Mouse (Mus musculus): ENCODE results near the gene Mlana. TPM values are rescaled to one million over a fixed set of nuclear protein-coding genes. Genes with fewer than 3 reads are reported as not detected.

The Mlana gene
- polyA plus RNA-seq (2015; fragmentation: Nextera tagmentation; extraction: Ambion mirVana): not detected in 2 replicates

DNA sequence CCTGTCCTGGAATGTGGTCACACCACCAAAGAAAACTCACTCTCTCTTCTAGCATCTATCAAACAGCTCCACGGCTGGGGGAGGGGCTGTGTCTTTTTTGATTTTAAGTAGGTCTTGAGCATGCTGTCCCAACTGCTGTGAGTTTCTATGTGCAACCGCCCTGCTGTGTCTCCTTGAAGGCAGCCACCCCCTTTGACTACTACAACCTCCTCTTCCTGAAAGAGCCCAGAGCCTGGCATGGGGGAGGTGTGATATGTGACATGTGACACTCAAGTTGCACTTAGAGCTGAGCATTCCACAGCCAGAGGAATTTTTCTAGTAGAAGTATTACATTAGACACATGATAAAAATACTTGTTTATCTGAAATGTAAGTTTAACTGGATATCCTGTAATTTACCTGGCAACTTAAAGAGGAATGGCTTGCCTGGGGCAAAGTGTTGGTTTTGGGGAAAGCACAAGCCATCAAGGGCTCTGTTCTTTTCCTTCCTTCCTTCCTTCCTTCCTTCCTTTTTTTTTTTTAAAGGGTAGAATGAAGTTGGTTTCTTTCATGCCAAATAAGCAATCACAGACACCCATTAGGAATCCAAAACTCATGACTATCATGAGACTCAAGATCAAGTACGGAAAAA lies at the start of gene Mlana:
Gene Mlana (plus strand): TSS at position 580 of the 630 bp plus-strand sequence.
- H3K9me3 ChIP-seq (replicated peaks; ENCODE audit: control insufficient read depth, low read length, poor library complexity, severe bottlenecking): no peaks in the 10 kb centered on the region
- no peaks in the 10 kb centered on the region for H3K36me3 ChIP-seq (ENCODE audit: control insufficient read depth, insufficient read depth, low read length)
- no peak within 1 kb of the TSS for H3K4me2 ChIP-seq (ENCODE audit: low read length)
- H3K27me3 ChIP-seq (ENCODE audit: control insufficient read depth, insufficient read depth, low read depth, low read length): no peaks in the 10 kb centered on the region
- WGBS: 53% methylated on average over 3 of the region's 3 CpGs
- ATAC-seq: no peak
- no peak within 1 kb of the TSS for H3K9ac ChIP-seq (ENCODE audit: low read depth, low read length)
- no peaks in the 10 kb centered on the region for H3K4me1 ChIP-seq (ENCODE audit: control insufficient read depth, insufficient read depth, low read length)
- no peak within 1 kb of the TSS for H3K4me3 ChIP-seq (ENCODE audit: low read depth, low read length)
- no peak within 1 kb of the TSS for H3K27ac ChIP-seq (ENCODE audit: low read length)

DNA sequence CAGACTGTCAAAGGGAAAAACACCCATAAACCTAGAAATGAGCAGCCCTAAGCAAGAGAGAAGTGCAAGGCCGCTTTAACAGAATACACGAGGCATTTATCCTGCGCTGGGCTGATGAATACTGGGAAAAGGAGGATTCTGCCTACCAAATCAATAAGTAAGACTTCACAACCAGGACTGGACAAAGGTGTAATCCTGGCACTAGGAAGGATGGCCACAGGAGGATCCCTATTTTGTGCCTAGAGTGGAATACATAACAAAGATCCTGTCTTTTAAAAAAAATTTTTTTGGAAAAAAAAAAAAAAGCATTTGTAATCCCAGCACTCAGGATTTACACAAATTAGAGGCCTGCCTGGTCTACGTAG lies 49.1 kb upstream of the Mlana start:
- Histone ChIP-seq H3K4me2 (ENCODE audit: low read length) (peak overlapping the region; percentile 56), H3K9ac (ENCODE audit: low read depth, low read length) (peak overlapping the region; percentile 81; the same call in 1 of the 2 replicates), H3K27ac (ENCODE audit: low read length) (peak overlapping the region; percentile 91), H3K4me1 (ENCODE audit: control insufficient read depth, insufficient read depth, low read length) (peaks cover 5% of the 10 kb centered on the region), H3K9me3 (replicated peaks; ENCODE audit: control insufficient read depth, low read length, poor library complexity, severe bottlenecking) (peaks cover 2% of the 10 kb centered on the region; the same call in 1 of the 2 replicates), H3K4me3 (ENCODE audit: low read depth, low read length) (peak overlapping the region; percentile 76), H3K36me3 (ENCODE audit: control insufficient read depth, insufficient read depth, low read length) (no peaks in the 10 kb centered on the region), H3K27me3 (ENCODE audit: control insufficient read depth, insufficient read depth, low read depth, low read length) (no peaks in the 10 kb centered on the region)
- WGBS: 21% methylated on average over 4 of the region's 4 CpGs
- ATAC-seq: no peak; the same call in 1 of the 2 replicates

DNA sequence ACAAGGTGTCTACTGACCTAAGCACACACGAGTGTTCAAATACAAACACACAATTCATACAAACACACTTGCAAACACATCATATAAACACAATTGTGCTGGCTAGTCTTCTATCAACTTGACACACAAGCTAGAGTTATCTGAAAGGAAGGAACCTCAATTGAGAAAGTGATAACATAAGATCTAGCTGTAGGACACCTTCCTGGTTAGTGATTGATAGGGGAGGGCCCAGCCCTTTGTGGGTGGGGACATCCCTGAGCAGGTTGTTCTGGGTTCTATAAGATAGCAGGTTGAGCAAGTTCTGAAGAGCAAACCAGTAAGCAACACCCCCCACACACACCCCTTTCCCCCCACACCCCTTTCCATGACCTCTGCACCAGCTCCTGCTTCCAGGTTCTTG lies 47.9 kb upstream of the Mlana start:
- ATAC-seq: no peak
- WGBS: 89% methylated on average over 1 of the region's 1 CpGs
- Histone ChIP-seq H3K27me3 (ENCODE audit: control insufficient read depth, insufficient read depth, low read depth, low read length) (no peaks in the 10 kb centered on the region), H3K9ac (ENCODE audit: low read depth, low read length) (no peak overlapping the region), H3K4me1 (ENCODE audit: control insufficient read depth, insufficient read depth, low read length) (peaks cover 5% of the 10 kb centered on the region), H3K4me2 (ENCODE audit: low read length) (no peak overlapping the region), H3K27ac (ENCODE audit: low read length) (no peak overlapping the region), H3K36me3 (ENCODE audit: control insufficient read depth, insufficient read depth, low read length) (no peaks in the 10 kb centered on the region), H3K9me3 (replicated peaks; ENCODE audit: control insufficient read depth, low read length, poor library complexity, severe bottlenecking) (peaks cover 1% of the 10 kb centered on the region; the same call in 1 of the 2 replicates), H3K4me3 (ENCODE audit: low read depth, low read length) (no peak overlapping the region)

DNA sequence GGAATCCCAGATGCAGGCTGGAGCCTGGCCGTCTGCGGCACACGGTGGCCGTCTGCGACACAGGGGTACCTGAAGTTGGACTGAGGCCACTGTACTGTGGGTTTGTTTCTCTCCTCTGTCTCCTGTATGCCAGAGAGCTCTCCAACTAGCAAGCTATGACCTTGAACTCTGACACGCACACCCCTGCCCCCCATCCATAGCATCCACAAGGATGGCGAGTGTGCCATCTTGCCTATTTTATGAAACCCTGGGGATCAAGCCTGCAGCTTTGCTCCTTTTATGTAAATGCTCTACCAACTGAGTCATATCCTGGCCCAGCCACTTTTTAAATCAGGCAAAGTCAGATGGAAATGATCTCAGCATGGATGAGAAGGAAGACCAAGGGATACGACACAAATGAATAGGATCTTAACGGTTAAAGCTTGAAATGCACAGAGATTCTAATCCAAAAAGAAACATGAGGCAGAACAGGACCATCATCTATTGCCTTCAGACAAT lies 43.8 kb upstream of the Mlana start:
- 71% methylated on average over 9 of the region's 9 CpGs for WGBS
- Histone ChIP-seq H3K9me3 (replicated peaks; ENCODE audit: control insufficient read depth, low read length, poor library complexity, severe bottlenecking) (no peaks in the 10 kb centered on the region), H3K27ac (ENCODE audit: low read length) (no peak overlapping the region), H3K4me2 (ENCODE audit: low read length) (no peak overlapping the region), H3K36me3 (ENCODE audit: control insufficient read depth, insufficient read depth, low read length) (no peaks in the 10 kb centered on the region), H3K4me3 (ENCODE audit: low read depth, low read length) (no peak overlapping the region), H3K27me3 (ENCODE audit: control insufficient read depth, insufficient read depth, low read depth, low read length) (no peaks in the 10 kb centered on the region), H3K4me1 (ENCODE audit: control insufficient read depth, insufficient read depth, low read length) (no peaks in the 10 kb centered on the region), H3K9ac (ENCODE audit: low read depth, low read length) (no peak overlapping the region)
- no peak for ATAC-seq

DNA sequence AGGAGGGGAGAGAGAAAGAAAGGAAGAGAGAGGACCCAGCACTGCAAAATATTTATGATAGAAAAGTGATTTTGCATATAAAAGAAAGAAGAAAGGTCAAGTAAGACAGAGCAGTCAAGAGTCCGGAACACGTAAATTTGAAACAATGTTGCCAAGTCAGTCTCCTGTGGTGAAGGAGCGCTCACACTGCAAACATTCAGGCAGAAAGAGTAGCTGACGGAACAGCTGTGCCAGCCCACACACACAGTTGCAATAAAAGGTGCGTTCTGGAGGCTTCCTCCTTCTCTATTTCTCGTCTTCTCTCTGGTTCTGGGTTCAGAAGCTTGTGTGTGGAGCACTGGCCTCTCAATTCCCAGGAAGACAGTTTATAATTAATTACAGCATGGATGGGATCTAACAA lies 42.5 kb upstream of the Mlana start:
- H3K4me1 ChIP-seq (ENCODE audit: control insufficient read depth, insufficient read depth, low read length): no peaks in the 10 kb centered on the region
- no peak overlapping the region for H3K4me2 ChIP-seq (ENCODE audit: low read length)
- H3K36me3 ChIP-seq (ENCODE audit: control insufficient read depth, insufficient read depth, low read length): no peaks in the 10 kb centered on the region
- no peaks in the 10 kb centered on the region for H3K9me3 ChIP-seq (replicated peaks; ENCODE audit: control insufficient read depth, low read length, poor library complexity, severe bottlenecking)
- H3K27me3 ChIP-seq (ENCODE audit: control insufficient read depth, insufficient read depth, low read depth, low read length): no peaks in the 10 kb centered on the region
- no peak overlapping the region for H3K9ac ChIP-seq (ENCODE audit: low read depth, low read length)
- WGBS: 46% methylated on average over 6 of the region's 6 CpGs
- no peak overlapping the region for H3K27ac ChIP-seq (ENCODE audit: low read length)
- H3K4me3 ChIP-seq (ENCODE audit: low read depth, low read length): no peak overlapping the region
- no peak for ATAC-seq

DNA sequence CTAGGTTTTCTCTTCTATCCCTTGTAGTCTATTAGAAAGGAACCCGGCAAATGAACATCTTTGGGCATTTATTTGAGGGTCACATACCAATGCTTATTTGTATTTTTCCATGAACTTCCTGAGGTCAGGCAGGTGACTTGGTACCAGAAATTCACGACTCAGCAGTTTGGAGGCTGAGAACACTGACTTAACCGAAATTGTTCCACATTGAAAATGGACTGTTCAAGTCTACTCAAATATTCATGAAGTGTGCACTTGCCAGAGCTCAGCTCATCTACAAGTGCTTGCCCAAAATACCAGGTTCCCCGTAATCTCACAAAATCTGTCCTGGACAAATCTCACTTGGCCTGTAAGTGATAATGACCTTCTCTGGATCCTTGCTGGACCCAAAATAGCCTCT lies 41.6 kb upstream of the Mlana start:
- Histone ChIP-seq H3K27ac (ENCODE audit: low read length) (no peak overlapping the region), H3K9ac (ENCODE audit: low read depth, low read length) (no peak overlapping the region), H3K4me3 (ENCODE audit: low read depth, low read length) (no peak overlapping the region), H3K4me1 (ENCODE audit: control insufficient read depth, insufficient read depth, low read length) (no peaks in the 10 kb centered on the region), H3K36me3 (ENCODE audit: control insufficient read depth, insufficient read depth, low read length) (no peaks in the 10 kb centered on the region), H3K9me3 (replicated peaks; ENCODE audit: control insufficient read depth, low read length, poor library complexity, severe bottlenecking) (no peaks in the 10 kb centered on the region), H3K27me3 (ENCODE audit: control insufficient read depth, insufficient read depth, low read depth, low read length) (no peaks in the 10 kb centered on the region), H3K4me2 (ENCODE audit: low read length) (no peak overlapping the region)
- ATAC-seq: no peak
- 88% methylated on average over 4 of the region's 4 CpGs for WGBS

DNA sequence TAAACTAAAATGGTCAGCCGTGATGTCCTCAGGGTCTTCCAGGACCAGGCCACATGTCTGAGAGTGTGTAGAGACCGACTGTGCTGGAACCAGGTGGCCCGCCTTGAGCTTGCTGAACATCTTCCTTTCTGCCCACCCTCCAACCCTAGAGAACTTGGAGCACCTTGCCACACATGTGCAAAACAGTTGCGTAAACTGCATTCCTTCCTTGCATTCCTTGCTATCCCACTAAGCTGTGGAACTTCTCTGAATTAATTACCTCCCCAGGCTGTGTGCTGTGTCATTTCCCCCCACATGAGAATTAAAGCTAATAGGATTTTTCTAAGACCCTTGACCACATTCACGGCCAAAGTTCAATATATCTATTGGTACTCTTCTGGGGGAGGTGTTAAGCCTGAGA lies 41.0 kb upstream of the Mlana start:
- H3K27me3 ChIP-seq (ENCODE audit: control insufficient read depth, insufficient read depth, low read depth, low read length): no peaks in the 10 kb centered on the region
- H3K36me3 ChIP-seq (ENCODE audit: control insufficient read depth, insufficient read depth, low read length): no peaks in the 10 kb centered on the region
- no peak overlapping the region for H3K4me3 ChIP-seq (ENCODE audit: low read depth, low read length)
- no peak for ATAC-seq
- WGBS: 74% methylated on average over 5 of the region's 5 CpGs
- no peak overlapping the region for H3K9ac ChIP-seq (ENCODE audit: low read depth, low read length)
- H3K9me3 ChIP-seq (replicated peaks; ENCODE audit: control insufficient read depth, low read length, poor library complexity, severe bottlenecking): no peaks in the 10 kb centered on the region
- H3K27ac ChIP-seq (ENCODE audit: low read length): no peak overlapping the region
- no peak overlapping the region for H3K4me2 ChIP-seq (ENCODE audit: low read length)
- no peaks in the 10 kb centered on the region for H3K4me1 ChIP-seq (ENCODE audit: control insufficient read depth, insufficient read depth, low read length)

DNA sequence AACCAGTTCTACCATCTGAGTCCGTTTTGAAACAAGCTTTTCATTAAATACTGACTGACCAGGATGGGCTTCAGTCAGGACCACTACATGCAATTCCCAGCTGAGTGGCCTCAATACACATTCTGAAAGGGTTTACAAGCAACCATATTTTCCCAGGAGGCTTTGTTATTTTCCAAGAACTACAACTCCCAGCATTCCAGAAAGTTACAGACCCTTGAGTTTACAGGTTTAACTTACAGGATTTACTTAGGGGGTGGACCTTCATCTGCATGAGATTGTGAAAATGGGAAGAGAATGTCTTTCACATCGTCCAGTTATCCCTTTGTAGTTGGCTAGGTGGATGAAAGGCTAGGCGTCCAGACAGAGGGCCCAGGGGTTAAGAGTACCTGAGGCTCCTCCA lies 40.6 kb upstream of the Mlana start:
- H3K4me1 ChIP-seq (ENCODE audit: control insufficient read depth, insufficient read depth, low read length): no peaks in the 10 kb centered on the region
- no peaks in the 10 kb centered on the region for H3K27me3 ChIP-seq (ENCODE audit: control insufficient read depth, insufficient read depth, low read depth, low read length)
- H3K9me3 ChIP-seq (replicated peaks; ENCODE audit: control insufficient read depth, low read length, poor library complexity, severe bottlenecking): no peaks in the 10 kb centered on the region
- H3K9ac ChIP-seq (ENCODE audit: low read depth, low read length): no peak overlapping the region
- no peak for ATAC-seq
- H3K4me3 ChIP-seq (ENCODE audit: low read depth, low read length): no peak overlapping the region
- no peak overlapping the region for H3K4me2 ChIP-seq (ENCODE audit: low read length)
- WGBS: 47% methylated on average over 3 of the region's 3 CpGs
- no peak overlapping the region for H3K27ac ChIP-seq (ENCODE audit: low read length)
- no peaks in the 10 kb centered on the region for H3K36me3 ChIP-seq (ENCODE audit: control insufficient read depth, insufficient read depth, low read length)

DNA sequence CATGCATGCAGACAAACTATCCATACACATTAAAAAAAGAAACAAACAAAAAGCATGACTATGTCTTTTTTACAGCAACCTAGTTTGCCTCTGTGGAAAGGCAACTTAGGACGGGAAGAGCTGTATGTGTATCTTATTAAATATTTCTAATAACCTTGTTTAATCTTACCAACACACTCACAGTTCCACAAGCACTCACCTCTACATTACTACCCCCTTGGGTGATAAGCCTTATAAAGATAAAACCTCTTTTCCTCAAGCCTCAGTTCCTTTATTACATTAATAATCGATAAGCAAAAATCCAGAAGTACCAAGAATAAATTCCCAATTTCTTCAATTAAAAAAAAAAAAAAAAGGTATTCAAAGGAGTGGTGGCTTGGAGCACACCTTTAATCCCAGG lies 40.1 kb upstream of the Mlana start:
- no peaks in the 10 kb centered on the region for H3K27me3 ChIP-seq (ENCODE audit: control insufficient read depth, insufficient read depth, low read depth, low read length)
- no peak overlapping the region for H3K27ac ChIP-seq (ENCODE audit: low read length)
- no peak overlapping the region for H3K4me2 ChIP-seq (ENCODE audit: low read length)
- no peaks in the 10 kb centered on the region for H3K9me3 ChIP-seq (replicated peaks; ENCODE audit: control insufficient read depth, low read length, poor library complexity, severe bottlenecking)
- WGBS: 91% methylated on average over 2 of the region's 2 CpGs
- H3K4me3 ChIP-seq (ENCODE audit: low read depth, low read length): no peak overlapping the region
- ATAC-seq: no peak
- no peaks in the 10 kb centered on the region for H3K36me3 ChIP-seq (ENCODE audit: control insufficient read depth, insufficient read depth, low read length)
- H3K4me1 ChIP-seq (ENCODE audit: control insufficient read depth, insufficient read depth, low read length): no peaks in the 10 kb centered on the region
- H3K9ac ChIP-seq (ENCODE audit: low read depth, low read length): no peak overlapping the region

All from midbrain, embryonic 16.5 days (tissue).